Mouse (Mus musculus) right cerebral cortex, postnatal 25 days (tissue): Measurements from ENCODE around the gene Ube2r2.

Experiments used
- DNase-seq: peaks from one replicate; pipeline ENCODE4 v3.0.0; 2022

Ube2r2 gene

DNA sequence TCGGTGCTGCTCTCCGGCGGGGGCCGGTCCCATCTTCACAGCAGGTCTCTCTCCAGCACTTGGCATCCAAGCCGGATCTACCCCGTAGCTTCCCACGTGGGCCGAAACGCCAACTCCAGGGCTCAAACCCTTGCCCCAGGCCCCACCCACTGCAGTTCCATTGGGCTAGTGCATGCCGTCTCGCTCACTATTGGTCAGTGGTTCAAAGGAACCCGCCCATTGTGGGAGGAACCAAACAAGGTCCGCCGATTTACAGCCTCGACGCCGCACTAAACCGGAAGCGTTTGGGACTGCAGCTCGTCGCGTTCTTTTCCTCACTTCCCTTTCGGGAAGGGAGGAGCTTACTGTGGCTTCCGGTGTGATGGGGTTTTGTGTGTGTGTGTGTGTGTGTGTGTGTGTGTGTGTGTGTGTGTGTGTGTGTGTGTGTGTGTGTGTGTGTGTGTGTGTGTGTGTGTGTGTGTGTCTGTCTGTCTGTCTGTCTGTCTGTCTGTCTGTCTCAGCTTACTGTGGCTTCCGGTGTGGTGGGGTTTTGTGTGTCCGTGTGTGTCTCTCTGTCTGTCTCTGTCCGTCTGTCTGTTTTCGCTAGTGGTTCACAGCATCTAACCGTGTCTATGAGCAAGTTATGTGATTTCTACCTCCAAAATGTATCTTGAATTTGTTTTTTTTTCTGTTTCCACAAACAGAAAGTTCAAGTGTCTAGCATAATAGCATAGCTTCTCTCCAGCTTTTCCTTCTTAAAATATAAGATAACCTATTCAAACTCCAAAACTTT is 11.2 kb upstream of the Ube2r2 start, which contains the start of gene Nol6:
Gene Nol6 (minus strand): TSS at position 276 of the 772 bp plus-strand sequence.
- DNase-seq = peak; percentile 98

DNA sequence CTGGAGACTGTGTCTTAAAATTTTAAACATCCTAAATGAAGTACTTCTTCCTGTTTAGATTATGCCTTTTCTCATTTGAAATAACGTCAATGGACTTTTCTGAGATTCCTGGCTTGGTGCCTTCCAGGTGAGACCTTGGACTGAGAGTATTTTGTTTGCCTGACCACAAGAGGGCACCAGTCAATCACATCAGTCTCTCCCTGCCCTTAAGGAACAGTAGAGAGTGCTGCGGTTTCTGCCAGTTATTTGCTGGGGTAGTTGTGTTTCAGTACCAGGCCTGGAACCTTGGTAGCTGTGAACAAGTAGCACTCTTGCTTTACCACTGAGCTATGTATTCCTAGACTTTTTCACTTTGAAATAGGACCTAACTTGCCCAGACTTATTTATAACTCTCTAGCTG is 6.1 kb upstream of the Ube2r2 start:
- DNase-seq = no peak

DNA sequence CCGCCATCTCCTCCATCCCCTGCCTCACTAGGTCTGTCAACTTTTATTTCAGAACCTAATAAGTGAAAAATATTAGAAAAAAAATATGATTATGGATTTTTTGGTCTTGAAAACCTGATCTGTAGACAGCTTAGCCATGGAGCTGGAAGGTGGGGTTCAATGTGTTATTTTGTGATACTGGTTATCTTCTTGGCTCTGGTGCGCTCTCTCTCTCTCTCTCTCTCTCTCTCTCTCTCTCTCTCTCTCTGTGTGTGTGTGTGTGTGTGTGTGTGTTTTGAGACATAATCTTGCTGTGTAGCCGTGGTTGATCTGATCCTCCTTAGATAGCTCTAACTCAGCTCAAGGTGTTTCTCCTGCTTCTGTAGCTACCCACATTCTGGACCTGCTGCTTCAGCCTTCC is 5.7 kb upstream of the Ube2r2 start:
- no peak for DNase-seq

DNA sequence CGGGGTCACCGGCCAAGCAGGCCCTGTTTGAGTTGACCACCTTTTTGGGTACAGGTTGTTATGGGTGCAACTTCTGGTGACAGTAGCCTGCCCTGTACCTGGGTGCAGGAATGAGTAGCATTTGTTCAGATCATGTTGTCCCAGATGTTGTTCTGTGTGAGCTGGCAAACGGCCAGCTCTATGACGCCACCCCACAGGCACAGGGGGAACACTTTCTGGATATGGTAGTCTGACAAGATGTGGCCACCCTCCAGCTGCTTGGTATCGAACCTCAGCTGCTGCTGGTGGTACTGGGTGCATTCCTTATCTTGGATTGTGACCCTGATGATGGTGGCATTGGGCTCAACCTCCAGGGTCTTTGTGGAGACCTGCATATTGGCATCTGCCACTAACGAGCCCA is 3.1 kb upstream of the Ube2r2 start:
- DNase-seq = no peak

DNA sequence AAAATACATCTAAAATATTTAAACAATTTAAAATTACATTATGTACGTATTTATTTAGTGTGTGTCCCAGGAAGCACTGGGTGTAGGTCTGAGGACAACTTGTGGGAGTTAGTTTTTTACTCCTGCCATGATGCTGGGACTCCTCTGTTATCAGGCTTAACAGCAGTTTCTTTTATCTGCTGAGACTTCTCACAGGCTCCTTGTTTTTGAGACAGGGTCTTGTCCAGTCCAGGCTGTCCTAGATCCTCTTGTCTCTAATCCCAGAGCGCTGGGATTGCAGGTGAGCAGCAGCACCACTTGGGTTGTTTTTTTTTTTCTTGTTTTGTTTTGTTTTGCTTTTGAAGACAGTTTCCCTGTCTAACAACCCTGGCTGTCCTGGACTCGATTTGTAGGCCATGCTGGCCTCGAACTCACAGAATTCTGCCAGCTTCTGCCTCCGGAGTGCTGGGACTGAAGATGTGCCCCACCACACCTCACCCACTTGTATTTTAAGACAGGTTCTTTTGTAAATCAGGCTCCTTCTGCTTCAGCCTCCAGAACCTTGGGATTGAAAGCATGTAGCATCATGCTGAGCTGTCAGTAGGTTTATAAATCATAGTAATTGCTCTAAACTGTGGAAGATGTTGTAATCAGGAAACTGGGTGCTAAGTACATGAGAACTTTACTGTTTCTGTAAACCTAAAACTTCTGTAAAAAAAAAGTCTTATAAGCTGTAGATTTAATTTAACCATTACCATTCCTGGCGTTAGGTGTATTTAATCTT is 1.8 kb upstream of the Ube2r2 start:
- DNase-seq = no peak

DNA sequence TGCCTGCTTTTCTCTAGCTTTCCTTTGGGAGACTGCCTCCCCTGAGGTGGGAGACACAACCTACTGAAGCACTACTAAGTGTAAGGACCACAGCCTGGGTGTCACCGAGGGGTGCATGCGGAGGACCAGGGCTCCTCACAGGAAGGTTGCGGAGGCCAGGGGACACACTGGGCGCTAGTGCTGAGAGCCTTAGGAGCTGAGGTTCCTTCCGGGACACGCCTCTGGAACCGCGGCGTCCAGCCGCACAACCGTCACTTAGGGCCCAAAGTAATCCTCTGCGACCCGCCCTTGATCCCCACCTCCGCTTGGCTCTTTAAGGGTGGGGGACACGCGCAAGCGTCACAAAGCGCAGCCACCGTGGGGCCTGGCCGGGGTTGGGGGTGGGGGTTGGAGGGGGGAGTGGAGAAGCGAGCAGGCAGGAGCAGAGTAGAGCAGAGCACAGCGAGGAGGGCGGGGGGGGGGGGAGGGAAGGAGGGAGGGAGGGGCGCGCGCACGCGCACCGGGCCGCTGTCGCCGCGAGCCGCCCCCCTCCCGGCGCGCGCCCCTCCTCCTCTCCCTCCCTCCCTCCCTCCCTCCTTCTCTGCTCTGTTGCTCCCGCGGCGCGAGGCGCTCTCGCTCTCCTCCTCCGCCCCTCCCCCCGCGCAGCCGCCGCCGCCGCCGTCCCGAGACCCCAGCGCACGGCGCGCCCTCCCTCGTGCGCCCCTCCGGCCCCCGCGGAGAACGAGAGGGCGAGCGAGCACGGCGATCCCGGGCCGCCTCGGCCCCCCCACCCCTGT is 420 bp upstream of the Ube2r2 start:
- peak; percentile 77 for DNase-seq

DNA sequence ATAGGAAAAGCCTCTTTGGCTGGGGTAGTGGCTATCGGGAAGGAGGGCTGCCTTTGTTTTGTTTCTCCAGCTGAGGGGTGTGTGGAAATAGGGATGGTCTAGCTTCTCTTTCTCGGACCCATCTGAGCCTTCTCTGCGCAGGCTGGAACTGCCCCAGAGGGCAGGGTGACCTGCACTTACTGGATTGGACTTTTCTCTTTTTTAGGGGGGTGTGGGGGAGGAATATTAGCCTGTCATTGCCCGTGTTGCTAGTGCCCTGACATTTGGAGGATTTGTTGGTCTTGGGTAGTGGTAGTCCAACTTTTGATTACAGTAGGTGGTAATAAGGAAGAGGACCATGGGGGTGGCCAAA is 887 bp downstream of the Ube2r2 start:
- no peak for DNase-seq

DNA sequence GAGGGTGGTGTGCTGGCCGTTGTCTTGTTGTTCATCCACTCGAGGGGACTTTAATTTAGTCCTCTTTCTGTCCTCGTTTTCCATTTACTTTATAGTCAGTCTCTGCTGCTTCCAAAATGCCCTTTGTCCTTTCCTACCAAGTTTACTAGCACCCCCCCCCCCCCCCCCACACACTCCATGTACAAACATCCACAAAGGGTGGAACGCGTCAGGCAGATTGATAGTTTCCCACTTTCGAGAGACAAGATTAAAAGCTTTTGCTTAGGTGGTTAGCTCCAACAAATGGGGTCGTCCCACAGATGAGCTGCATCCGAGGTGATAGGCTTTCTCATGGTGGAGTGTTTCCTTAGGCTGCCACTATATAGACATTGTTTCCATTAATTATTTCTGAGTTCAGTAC is 1.3 kb downstream of the Ube2r2 start:
- no peak for DNase-seq

DNA sequence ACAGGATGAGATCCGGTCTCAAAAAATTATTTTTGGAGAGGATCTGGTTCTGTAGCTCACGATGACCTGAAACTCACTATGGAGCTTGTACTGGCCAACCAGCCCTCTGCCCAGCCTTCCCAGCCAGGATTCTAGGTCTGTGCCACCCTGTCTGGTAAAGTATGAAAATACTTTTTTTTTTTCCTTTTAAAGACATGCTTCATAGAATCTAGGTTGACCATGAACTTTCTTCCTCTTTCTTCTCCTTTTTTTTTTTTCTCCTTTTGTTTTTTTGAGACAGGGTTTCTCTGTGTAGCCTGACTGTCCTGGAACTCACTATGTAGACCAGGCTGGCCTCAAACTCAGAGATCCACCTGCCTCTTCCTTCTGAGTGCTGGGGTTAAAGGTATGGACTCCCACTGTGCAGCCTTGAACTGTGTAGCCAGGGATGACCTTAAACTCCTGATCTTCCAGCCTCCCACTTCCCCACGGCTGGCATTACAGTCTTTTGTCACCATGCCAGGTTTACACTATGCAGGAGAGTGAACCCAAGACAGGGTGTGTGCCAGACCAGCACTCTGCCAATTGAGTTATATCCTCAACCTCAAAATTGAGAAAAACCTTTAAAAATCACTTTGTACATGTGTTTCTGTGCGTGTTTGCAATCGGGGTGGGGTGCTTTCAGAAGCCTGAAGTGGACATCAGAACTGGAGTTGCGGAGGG is 4.8 kb downstream of the Ube2r2 start:
- DNase-seq = no peak

DNA sequence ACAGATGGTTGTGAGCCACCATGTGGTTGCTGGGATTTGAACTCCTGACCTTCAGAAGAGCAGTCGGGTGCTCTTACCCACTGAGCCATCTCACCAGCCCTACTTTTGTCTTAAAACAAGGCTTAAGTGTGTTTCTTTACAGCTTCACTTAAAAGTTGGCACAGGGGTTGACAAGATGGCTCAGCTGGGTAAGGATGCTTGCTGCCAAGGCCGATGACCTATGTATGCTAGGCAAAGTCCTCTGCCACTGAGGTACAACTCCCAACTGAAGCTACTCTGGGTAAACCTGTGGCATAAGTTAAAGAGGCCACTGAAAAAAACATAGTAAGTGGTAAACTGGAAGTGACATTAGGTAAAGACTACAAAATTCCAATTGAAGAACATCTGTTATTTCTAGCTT is 7.1 kb downstream of the Ube2r2 start:
- no peak for DNase-seq

DNA sequence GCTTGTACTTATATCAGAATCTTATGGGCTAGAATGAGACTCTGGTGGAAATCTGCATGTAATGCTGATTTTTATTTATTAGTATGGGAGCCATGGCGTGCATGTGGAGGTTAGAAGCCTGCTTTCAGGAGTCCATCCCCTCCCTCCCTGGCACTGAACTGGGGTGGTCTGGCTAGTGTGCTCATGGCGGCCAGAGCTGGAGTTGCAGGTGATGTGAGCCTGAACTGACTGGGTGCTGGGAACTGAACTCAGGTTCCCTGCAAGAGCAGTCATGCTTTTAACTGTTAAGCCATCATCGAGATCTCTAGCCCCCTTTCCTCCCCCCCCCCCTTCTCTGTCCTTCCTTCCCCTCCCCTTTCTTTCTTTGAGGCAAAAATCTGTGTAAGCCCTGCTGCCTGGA is 14.3 kb downstream of the Ube2r2 start:
- no peak for DNase-seq

DNA sequence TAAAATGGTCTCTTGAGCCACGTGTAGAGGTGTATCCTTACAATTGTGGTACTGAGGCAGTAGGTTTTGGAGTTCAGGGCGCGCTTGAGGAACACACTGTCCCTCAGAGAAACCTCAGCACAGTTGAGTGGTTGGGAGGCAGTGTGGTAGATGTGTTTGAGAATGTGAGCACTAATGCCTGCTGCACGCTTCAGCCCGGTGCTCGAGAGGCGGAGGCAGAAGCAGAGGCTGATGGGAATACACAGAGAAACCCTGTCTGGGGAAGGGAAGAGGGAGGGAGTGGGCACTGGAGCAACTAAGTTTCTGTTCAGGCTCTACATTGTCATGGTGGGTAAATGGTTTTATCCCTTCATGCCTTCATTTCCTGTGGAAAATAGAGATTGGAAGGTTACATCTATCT is 15.6 kb downstream of the Ube2r2 start:
- no peak for DNase-seq

DNA sequence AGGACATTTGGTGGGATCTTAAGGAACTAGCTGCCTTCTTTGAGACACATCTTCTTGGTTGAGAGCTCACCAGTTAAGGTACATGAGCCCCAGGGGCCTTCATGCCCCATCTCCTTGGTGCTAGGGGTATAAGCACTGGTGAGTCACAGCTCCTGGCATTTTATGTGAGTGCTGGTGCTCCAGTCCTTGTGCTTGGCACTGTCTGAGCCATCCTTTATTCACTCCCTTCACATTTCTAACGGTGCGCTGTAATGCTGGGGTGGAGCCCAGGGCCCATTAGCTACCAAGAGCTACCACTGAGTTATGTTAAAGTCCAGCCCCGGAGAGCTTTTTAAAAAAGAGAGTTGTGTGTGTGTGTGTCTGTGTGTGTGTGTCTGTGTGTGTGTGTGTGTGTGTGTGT is 17.6 kb downstream of the Ube2r2 start:
- DNase-seq = no peak

DNA sequence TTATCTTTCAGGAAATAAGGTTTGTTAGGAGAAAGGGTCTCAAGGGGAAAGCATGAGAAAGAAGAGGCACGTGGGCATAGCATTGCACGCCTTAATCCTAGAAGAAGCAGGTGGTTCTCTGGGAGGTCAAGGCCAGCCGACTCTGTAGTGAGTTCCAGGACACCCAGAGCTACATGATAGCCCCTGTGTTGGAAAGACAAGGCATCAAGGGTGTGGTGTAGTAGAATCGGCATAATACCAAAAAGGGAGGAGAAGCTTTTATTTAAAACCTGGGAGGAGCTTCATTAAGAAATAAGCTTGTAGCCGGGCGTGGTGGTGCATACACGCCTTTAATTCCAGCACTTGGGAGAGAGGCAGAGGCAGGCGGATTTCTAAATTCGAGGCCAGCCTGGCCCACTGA is 21.4 kb downstream of the Ube2r2 start:
- no peak for DNase-seq

DNA sequence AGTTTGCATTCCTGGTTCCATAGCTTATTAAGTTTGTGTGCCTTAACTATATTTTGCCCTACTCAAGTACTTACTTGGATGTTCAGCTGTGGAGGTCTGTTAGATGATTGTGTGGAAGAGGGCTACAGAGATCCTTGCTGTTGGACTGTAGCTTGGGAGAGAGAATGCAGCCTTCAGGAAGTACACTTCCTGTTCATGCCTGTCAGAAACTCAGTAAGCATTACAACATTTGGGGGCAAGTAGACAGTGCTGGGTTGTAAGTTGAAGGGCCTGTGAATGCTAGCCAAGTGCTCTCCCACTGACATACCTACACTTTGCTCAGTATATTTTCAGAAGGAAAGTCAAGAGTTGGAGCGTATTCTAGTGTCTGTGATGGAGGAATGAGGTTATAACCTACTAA is 22.7 kb downstream of the Ube2r2 start:
- DNase-seq = no peak

DNA sequence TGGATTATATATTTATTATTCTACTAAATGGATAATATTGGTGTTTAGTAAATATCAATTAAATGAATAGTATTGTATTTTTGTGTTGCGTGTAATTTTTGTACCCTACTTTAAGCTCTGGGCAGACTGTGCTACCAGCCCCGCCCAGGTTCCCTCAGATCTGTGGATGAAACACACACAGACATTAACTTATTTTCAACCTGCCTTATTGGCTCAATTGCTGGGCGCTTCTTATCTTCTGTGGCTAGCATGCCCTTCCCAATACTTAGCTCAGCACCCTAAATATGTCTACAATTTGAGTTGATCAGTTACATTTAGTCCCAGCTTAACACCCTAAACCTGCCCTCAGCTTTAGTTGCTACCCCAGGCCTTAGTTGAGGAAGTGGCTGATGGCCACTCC is 25.7 kb downstream of the Ube2r2 start:
- DNase-seq = no peak

DNA sequence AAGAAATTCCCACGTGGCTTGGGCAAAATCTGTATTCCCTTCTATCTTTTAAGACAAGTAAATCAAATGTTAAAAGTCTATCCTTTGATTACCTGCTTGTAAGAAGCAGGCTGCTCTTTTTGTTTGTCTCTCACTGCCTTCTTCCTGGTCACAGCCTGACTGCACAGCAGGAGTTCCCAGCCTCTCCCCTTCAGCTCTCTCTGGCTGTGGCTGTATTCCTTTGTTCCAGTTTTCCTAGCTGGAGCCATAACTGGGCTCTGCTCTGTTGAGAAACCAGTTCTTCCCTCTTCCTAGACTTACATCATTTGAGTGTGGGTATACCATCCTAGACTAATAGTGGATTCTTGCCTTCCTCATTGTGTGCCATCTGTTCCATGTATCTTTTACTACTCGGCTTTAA is 29.4 kb downstream of the Ube2r2 start:
- DNase-seq = no peak

DNA sequence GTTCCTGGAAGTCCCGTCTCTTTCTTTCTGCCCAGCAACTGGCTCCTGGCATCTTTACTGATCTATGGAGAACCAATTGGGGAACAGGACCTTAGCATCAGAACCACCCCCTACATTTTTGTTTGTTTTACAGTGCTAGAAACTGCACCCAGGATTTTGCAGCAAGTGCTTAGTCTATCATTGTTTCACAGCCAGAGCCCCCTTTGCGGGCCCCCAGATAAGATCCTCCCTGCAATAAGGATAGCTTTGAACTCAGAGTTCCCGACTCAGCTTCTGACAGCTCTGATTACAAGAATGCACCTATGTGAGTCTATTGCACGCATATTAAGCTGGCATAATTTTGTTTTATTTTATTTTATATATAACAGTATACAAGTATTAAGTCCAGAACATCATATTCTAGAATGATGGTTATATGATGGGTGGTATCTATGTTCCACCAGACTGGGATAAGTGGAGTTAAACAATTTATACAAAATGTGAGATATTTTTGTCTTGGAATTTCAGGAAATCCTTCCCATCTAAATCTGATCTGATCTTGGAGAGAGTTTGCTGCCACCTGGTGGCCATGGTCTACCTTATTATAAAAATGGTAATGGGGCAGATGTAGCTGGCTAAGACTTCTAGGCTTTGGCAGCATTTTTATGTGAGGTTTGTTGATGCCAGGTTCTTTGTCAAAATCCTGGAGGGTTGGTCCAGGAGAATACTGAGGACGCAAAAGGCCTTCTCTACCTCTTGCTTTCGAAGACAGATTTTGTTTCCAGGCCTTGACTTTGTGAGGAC is 30.3 kb downstream of the Ube2r2 start:
- DNase-seq = peak; percentile 71

DNA sequence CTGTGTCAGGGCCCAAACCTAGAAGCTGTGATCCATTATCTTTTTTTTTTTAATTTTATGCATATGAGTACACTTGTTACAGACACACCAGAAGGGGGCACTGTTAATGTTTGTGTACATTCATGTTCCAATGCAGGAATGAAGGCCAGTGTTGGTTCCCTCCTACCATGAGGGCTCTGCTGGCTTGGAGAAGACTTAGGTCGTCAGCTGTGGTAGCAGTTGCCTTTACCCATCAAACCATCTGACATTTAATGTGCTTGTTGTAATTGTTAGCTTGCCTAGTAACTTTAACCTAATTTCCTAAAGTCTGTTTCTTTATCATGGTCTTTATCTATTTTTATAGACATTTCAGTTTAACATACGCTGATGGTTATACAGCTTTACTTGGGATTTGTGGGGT is 35.4 kb downstream of the Ube2r2 start:
- DNase-seq = no peak

DNA sequence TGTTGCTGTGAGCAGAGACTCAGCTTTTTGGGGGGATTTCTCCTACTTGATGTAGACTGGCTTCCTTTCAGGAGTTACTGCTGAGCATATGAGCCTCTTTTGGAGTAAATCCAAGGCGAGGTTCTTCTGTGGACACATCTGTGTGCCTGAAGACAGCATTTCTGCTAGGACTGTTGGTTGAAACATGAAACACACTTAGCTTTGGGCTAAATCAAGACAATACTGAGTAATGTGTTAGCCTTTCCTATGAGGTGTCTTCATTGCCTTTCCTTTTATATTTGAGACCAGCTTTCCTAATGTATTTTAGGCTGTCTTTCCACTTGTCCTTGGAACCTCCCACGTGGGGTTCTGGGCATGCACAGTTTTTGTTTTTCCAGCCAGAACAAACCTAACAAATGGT is 39.1 kb downstream of the Ube2r2 start:
- DNase-seq = no peak

DNA sequence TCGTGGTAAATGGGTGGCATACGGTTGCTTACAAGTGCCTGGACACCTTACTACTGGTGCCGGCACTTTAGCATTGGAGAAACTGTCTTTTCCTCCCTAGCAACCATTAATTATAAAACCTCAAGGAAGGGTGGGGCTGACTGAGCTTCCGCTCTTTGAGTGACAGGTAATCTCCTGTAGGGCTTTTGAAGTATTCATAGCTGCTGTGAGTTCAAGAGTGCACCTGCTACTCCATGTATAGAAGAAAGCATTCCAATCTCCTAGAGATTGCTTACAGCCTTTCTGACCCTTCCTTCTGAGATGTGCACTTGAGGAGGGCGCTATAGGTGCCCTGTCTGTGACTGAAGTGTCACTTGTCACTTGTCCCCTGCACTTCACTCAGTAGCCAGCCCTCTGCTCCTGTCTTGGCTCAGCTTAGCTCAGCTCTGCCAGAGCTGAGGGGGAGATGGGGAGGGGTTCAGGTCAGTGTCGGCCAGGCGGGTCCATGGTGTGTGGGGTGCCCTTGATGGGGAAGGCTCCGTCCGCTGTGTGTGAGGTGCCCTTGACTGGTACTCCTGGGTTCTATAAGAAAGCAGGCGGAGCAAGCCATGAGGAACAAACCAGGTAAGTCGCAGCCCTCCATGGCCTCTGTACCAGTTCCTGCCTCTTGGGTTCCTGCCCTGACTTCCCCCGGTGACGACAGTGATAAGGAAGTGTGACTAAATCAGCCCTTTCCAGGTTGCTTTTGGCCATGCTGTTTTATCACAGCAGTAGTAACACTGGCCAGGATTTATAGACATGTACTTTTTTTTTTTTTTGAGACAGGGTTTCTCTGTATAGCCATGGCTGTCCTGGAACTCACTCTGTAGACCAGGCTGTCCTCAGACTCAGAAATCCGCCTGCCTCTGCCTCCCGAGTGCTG is 44.5 kb downstream of the Ube2r2 start:
- DNase-seq = no peak
